Mouse (Mus musculus): ENCODE results near the gene Abcc2.

DNA sequence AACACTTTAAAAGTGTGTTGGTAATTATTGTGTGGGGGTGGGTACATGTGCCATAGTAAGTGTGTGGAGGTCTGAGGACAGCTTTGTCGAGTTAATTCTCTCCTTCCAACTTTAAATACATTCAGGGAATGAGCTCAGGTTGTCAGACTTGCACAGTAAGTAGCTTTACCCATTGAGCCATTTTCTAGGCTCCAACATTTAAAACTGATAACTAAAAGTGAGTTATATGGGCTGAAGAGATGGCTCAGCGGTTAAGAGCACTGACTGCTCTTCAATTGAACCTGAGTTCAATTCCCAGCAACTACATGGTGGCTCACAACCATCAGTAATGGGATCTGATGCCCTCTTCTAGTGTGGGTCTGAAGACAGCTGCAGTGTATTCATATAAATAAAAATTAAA is 27.8 kb upstream of the Abcc2 start:
- TF ChIP-seq CTCF (IDR thresholded peaks at IDR 0.05; ENCODE audit: extremely low read depth, insufficient read length, insufficient replicate concordance, low read depth, low read length), result no peak
- TF ChIP-seq POLR2A (IDR thresholded peaks at IDR 0.05; ENCODE audit: low read depth, low read length), result no peak

Data from small intestine, adult 2 months (tissue).